Mouse (Mus musculus): ENCODE measurements around the gene Aoc2. TPM values are rescaled to one million over a fixed set of nuclear protein-coding genes. Genes with fewer than 3 reads are reported as not detected.
"Not testable (repeated sequence)": the region's sequence is repeated elsewhere in the genome, so short reads cannot be mapped to it uniquely, and the experiment has no call there.

Gene Aoc2
- polyA plus RNA-seq, 1 experiment from 2014 or later, result 0.86 TPM

DNA sequence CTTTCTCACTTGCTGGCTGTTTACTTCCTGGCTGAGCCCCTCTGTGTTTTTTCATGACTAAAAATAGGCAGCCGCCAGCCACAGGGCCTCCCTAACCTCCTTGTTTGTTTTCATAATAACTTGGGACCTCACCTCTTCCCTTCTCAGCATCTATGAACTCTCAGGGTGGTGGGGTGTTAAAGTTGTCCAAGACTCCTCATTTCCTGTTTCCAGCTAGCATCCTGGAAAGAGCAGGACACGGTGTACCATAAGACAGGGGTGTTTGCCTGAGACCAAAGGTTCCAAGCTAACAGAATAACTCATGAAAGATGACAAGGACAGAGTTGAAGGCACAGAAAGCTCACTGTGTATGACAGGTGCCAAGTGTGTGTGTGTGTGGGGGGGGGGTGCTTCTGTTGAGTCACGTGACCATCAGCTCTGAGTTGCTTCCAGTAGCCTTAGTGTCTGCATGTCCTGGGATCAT lies 35.8 kb downstream of the Aoc2 start:
- Histone ChIP-seq H3K36me3 (ENCODE audit: control insufficient read depth, insufficient read depth, low read length) (no peaks in the 10 kb centered on the region), H3K27ac (ENCODE audit: low read length) (no peak overlapping the region), H3K9me3 (ENCODE audit: control insufficient read depth, low read length) (no peaks in the 10 kb centered on the region), H3K27me3 (replicated peaks; ENCODE audit: control insufficient read depth, insufficient read depth, low read length) (no peaks in the 10 kb centered on the region), H3K9ac (ENCODE audit: low read depth, low read length) (no peak overlapping the region), H3K4me1 (ENCODE audit: control insufficient read depth, insufficient read depth, low read length) (peaks cover 22% of the 10 kb centered on the region), H3K4me3 (ENCODE audit: low read length) (no peak overlapping the region), H3K4me2 (ENCODE audit: low read depth, low read length) (no peak overlapping the region)
- no peak for ATAC-seq
- WGBS, result 44% methylated on average over 3 of the region's 3 CpGs

DNA sequence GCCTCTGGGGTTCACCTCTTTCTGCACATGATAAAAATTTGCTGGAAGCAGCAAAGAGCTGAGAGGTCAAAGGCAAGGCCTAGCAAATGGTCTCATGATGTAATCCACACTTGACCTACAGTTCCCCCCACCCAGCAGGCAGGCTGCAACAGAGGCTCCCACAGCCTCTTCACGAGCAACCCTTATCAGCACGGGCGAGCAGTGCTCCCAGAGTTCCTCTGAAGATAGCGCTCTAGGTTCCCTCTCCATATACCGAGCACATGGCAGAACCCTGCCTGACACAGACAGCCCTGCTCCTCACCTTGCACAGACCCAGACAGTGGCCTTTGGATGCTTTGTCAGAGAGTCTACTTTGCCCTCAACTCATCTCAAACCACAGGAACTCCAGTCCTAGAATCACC lies 39.7 kb downstream of the Aoc2 start:
- Histone ChIP-seq H3K27ac (ENCODE audit: low read length) (peak overlapping the region; percentile 74), H3K9ac (ENCODE audit: low read depth, low read length) (0 out of 2 replicates have a peak overlapping the region, but pooled peaks have one; percentile 21), H3K27me3 (replicated peaks; ENCODE audit: control insufficient read depth, insufficient read depth, low read length) (no peaks in the 10 kb centered on the region), H3K4me3 (ENCODE audit: low read length) (no peak overlapping the region), H3K4me2 (ENCODE audit: low read depth, low read length) (no peak overlapping the region), H3K9me3 (ENCODE audit: control insufficient read depth, low read length) (no peaks in the 10 kb centered on the region), H3K36me3 (ENCODE audit: control insufficient read depth, insufficient read depth, low read length) (no peaks in the 10 kb centered on the region), H3K4me1 (ENCODE audit: control insufficient read depth, insufficient read depth, low read length) (peaks cover 22% of the 10 kb centered on the region)
- peak; percentile 83 for ATAC-seq
- WGBS, result 48% methylated on average over 5 of the region's 5 CpGs

DNA sequence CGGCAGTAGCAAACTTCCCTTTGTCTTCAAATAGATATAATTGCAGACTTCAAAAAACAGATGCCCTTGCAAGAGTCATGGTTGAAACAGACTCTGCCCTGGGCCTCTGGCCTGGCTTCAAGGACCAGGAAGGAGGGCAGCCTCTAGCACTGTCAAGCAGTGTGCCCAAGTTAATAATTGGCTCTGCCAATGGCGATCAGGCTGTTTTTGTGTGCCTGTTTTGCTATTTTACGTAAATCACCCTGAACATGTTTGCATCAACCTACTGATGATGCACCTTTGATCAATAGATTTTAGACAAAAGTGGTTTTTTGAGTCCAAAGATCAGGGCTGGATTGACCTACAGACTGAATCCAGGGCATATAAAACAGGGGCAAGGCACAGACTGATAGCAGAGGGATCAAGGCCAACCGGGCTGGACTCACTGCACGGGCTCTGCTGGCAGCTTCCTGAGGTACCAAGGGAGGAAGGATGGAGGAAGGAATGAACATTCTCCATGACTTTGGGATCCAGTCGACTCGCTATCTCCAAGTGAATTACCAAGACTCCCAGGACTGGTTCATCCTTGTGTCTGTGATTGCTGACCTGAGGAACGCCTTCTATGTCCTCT lies 42.6 kb downstream of the Aoc2 start, which contains the start of gene G6pc:
Gene G6pc (plus strand): TSS at position 236 of the 610 bp plus-strand sequence.
- Histone ChIP-seq H3K9me3 (ENCODE audit: control insufficient read depth, low read length) (no peaks in the 10 kb centered on the region), H3K36me3 (ENCODE audit: control insufficient read depth, insufficient read depth, low read length) (no peaks in the 10 kb centered on the region), H3K9ac (ENCODE audit: low read depth, low read length) (no peak within 1 kb of the TSS), H3K4me1 (ENCODE audit: control insufficient read depth, insufficient read depth, low read length) (peaks cover 9% of the 10 kb centered on the region), H3K4me2 (ENCODE audit: low read depth, low read length) (no peak within 1 kb of the TSS), H3K27me3 (replicated peaks; ENCODE audit: control insufficient read depth, insufficient read depth, low read length) (no peaks in the 10 kb centered on the region), H3K4me3 (ENCODE audit: low read length) (no peak within 1 kb of the TSS), H3K27ac (ENCODE audit: low read length) (no peak within 1 kb of the TSS)
- 0 out of 2 replicates have a peak, but pooled peaks have one; percentile 36 for ATAC-seq
- WGBS, result 73% methylated on average over 8 of the region's 8 CpGs

DNA sequence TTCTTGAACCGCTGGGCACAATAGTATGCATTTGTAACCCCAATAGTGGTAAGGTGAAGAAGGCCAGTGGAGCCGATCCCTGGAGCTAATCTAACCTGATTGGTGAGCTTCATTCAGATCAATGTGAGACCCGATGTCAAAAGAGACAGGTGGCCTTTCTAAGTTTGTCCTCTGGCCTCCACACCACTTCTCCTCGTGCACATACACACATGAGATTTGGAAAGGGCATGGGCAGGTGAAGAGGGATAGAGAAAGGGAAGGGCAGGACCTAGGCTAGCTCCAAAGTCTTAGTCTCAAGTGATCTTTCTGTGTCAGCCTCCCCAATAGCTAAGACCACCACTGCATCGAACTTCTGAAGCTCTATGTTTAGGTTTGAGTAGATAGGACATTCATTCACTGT lies 45.3 kb downstream of the Aoc2 start:
- 71% methylated on average over 5 of the region's 5 CpGs for WGBS
- Histone ChIP-seq H3K27ac (ENCODE audit: low read length) (no peak overlapping the region), H3K9me3 (ENCODE audit: control insufficient read depth, low read length) (no peaks in the 10 kb centered on the region), H3K9ac (ENCODE audit: low read depth, low read length) (no peak overlapping the region), H3K4me3 (ENCODE audit: low read length) (no peak overlapping the region), H3K27me3 (replicated peaks; ENCODE audit: control insufficient read depth, insufficient read depth, low read length) (no peaks in the 10 kb centered on the region), H3K36me3 (ENCODE audit: control insufficient read depth, insufficient read depth, low read length) (no peaks in the 10 kb centered on the region), H3K4me1 (ENCODE audit: control insufficient read depth, insufficient read depth, low read length) (no peaks in the 10 kb centered on the region), H3K4me2 (ENCODE audit: low read depth, low read length) (no peak overlapping the region)
- ATAC-seq, result no peak

DNA sequence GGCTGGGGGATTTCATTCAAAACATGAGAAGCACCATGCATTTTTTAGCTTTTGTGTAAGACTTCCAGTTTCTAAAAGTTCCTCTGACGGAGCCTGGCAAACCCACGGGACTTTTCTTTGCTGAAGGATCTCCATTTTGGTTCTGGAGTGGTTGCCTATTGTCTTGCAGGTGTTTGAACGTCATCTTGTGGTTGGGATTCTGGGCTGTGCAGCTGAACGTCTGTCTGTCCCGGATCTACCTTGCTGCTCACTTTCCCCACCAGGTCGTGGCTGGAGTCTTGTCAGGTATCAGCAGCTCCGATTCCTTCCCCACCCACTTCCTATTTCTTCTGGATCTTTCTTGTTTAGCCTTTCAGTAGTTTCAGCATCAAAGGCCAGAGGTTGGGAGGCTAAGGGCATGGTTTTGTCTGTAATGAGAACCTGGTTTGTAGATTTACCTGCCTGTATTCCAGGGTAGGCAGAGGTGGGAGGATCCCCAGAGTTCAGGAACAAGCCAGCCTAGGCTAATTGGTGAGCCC lies 49.6 kb downstream of the Aoc2 start:
- H3K27ac ChIP-seq (ENCODE audit: low read length), result no peak overlapping the region
- no peak for ATAC-seq
- H3K4me2 ChIP-seq (ENCODE audit: low read depth, low read length), result no peak overlapping the region
- no peaks in the 10 kb centered on the region for H3K4me1 ChIP-seq (ENCODE audit: control insufficient read depth, insufficient read depth, low read length)
- 58% methylated on average over 7 of the region's 7 CpGs for WGBS
- no peak overlapping the region for H3K4me3 ChIP-seq (ENCODE audit: low read length)
- no peak overlapping the region for H3K9ac ChIP-seq (ENCODE audit: low read depth, low read length)
- no peaks in the 10 kb centered on the region for H3K27me3 ChIP-seq (replicated peaks; ENCODE audit: control insufficient read depth, insufficient read depth, low read length)
- no peaks in the 10 kb centered on the region for H3K36me3 ChIP-seq (ENCODE audit: control insufficient read depth, insufficient read depth, low read length)
- no peaks in the 10 kb centered on the region for H3K9me3 ChIP-seq (ENCODE audit: control insufficient read depth, low read length)

DNA sequence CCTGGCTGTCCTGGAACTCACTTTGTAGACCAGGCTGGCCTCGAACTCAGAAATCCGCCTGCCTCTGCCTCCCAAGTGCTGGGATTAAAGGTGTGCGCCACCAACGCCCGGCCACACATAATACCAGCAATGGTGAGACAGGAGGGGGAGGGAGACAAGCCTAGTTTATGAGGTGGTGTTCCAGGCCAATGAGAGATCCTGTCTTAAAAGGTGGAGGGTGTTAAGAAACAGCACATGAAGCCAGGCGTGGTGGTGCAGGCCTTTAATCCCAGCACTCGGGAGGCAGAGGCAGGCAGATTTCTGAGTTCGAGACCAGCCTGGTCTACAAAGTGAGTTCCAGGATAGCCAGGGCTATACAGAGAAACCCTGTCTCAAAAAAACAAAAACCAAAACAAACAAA lies 53.3 kb downstream of the Aoc2 start:
- not testable (repeated sequence) for H3K27ac ChIP-seq (ENCODE audit: low read length); H3K4me3 ChIP-seq (ENCODE audit: low read length); H3K9ac ChIP-seq (ENCODE audit: low read depth, low read length); H3K9me3 ChIP-seq (ENCODE audit: control insufficient read depth, low read length); H3K36me3 ChIP-seq (ENCODE audit: control insufficient read depth, insufficient read depth, low read length); H3K4me1 ChIP-seq (ENCODE audit: control insufficient read depth, insufficient read depth, low read length); ATAC-seq; H3K27me3 ChIP-seq (replicated peaks; ENCODE audit: control insufficient read depth, insufficient read depth, low read length); H3K4me2 ChIP-seq (ENCODE audit: low read depth, low read length)
- 85% methylated on average over 8 of the region's 8 CpGs for WGBS

DNA sequence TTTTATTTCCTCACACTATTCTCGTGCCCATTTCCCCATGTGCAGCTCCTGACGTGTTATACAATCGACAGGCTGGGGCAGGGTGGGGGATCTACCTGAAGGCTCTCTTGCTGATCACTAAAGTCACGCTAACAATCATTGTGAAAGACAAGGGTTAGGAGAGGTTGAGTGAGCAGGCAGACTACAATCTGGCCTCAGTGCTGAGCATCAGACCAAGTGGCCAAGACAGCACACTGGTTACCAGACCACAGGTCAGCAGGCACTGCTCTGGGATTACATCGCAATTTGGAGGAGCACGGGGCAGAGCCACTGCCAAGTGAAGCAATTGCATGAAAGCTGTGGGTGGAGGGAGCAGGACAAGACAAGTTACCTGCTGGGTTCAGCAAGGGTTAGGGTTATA lies 54.1 kb downstream of the Aoc2 start:
- Histone ChIP-seq H3K36me3 (ENCODE audit: control insufficient read depth, insufficient read depth, low read length) (no peaks in the 10 kb centered on the region), H3K4me2 (ENCODE audit: low read depth, low read length) (no peak overlapping the region), H3K9ac (ENCODE audit: low read depth, low read length) (no peak overlapping the region), H3K4me1 (ENCODE audit: control insufficient read depth, insufficient read depth, low read length) (no peaks in the 10 kb centered on the region), H3K9me3 (ENCODE audit: control insufficient read depth, low read length) (no peaks in the 10 kb centered on the region), H3K27ac (ENCODE audit: low read length) (no peak overlapping the region; the same call in 1 of the 2 replicates), H3K27me3 (replicated peaks; ENCODE audit: control insufficient read depth, insufficient read depth, low read length) (no peaks in the 10 kb centered on the region), H3K4me3 (ENCODE audit: low read length) (no peak overlapping the region)
- no peak for ATAC-seq
- 76% methylated on average over 6 of the region's 6 CpGs for WGBS

Small RNA genes lying within 50 kb of the gene (microRNA-seq; reads per million reads assigned to microRNA genes)
- gene Gm25593, result not detected

Other genes with a start within 250 kb of the Aoc2 start
- gene Hsd17b1, start 246.7 kb upstream of the Aoc2 start, polyA plus RNA-seq (2015; fragmentation: Nextera tagmentation; extraction: Ambion mirVana), result 0.10 and 0.16 TPM in 2 replicates
- gene Coasy, start 242.5 kb upstream of the Aoc2 start, polyA plus RNA-seq (2015; fragmentation: Nextera tagmentation; extraction: Ambion mirVana), result 44.4 and 47.1 TPM in 2 replicates
- gene Mlx, start 237.8 kb upstream of the Aoc2 start, polyA plus RNA-seq (2015; fragmentation: Nextera tagmentation; extraction: Ambion mirVana), result 78.6 and 87.5 TPM in 2 replicates
- gene Psmc3ip, start 229.6 kb upstream of the Aoc2 start, polyA plus RNA-seq (2015; fragmentation: Nextera tagmentation; extraction: Ambion mirVana), result 15.0 and 18.1 TPM in 2 replicates
- gene Retreg3, start 205.2 kb upstream of the Aoc2 start, polyA plus RNA-seq (2015; fragmentation: Nextera tagmentation; extraction: Ambion mirVana), result 12.6 and 13.2 TPM in 2 replicates
- 51.0 and 56.3 TPM in 2 replicates for gene Tubg1, start 205.1 kb upstream of the Aoc2 start, polyA plus RNA-seq (2015; fragmentation: Nextera tagmentation; extraction: Ambion mirVana)
- 3.9 and 4.2 TPM in 2 replicates for gene Tubg2, start 169.2 kb upstream of the Aoc2 start, polyA plus RNA-seq (2015; fragmentation: Nextera tagmentation; extraction: Ambion mirVana)
- 0.86 and 0.87 TPM in 2 replicates for gene Cntnap1, start 154.5 kb upstream of the Aoc2 start, polyA plus RNA-seq (2015; fragmentation: Nextera tagmentation; extraction: Ambion mirVana)
- 9.2 and 10.1 TPM in 2 replicates for gene Plekhh3, start 153.7 kb upstream of the Aoc2 start, polyA plus RNA-seq (2015; fragmentation: Nextera tagmentation; extraction: Ambion mirVana)
- gene Ccr10, start 149.6 kb upstream of the Aoc2 start, polyA plus RNA-seq (2015; fragmentation: Nextera tagmentation; extraction: Ambion mirVana), result 0.20 and 0.29 TPM in 2 replicates
- 16.2 and 18.8 TPM in 2 replicates for gene Ezh1, start 98.6 kb upstream of the Aoc2 start, polyA plus RNA-seq (2015; fragmentation: Nextera tagmentation; extraction: Ambion mirVana)
- 87.8 and 95.1 TPM in 2 replicates for gene Ramp2, start 79.0 kb upstream of the Aoc2 start, polyA plus RNA-seq (2015; fragmentation: Nextera tagmentation; extraction: Ambion mirVana)
- 152 and 155 TPM in 2 replicates for gene Vps25, start 71.4 kb upstream of the Aoc2 start, polyA plus RNA-seq (2015; fragmentation: Nextera tagmentation; extraction: Ambion mirVana)
- gene Wnk4, start 64.5 kb upstream of the Aoc2 start, polyA plus RNA-seq (2015; fragmentation: Nextera tagmentation; extraction: Ambion mirVana), result 10.2 and 10.8 TPM in 2 replicates
- gene Cntd1, start 46.1 kb upstream of the Aoc2 start, polyA plus RNA-seq (2015; fragmentation: Nextera tagmentation; extraction: Ambion mirVana), result 0.84 and 1.0 TPM in 2 replicates
- 258 and 278 TPM in 2 replicates for gene Coa3, start 45.9 kb upstream of the Aoc2 start, polyA plus RNA-seq (2015; fragmentation: Nextera tagmentation; extraction: Ambion mirVana)
- 136 and 145 TPM in 2 replicates for gene Becn1, start 22.8 kb upstream of the Aoc2 start, polyA plus RNA-seq (2015; fragmentation: Nextera tagmentation; extraction: Ambion mirVana)
- gene Psme3, start 8.8 kb upstream of the Aoc2 start, polyA plus RNA-seq (2015; fragmentation: Nextera tagmentation; extraction: Ambion mirVana), result 119 and 125 TPM in 2 replicates
- 2.4 and 2.7 TPM in 2 replicates for gene Aoc3, start 5.5 kb downstream of the Aoc2 start, polyA plus RNA-seq (2015; fragmentation: Nextera tagmentation; extraction: Ambion mirVana)
- gene G6pc, start 42.5 kb downstream of the Aoc2 start, polyA plus RNA-seq (2015; fragmentation: Nextera tagmentation; extraction: Ambion mirVana), result 1.2 and 1.9 TPM in 2 replicates
- 53.6 and 64.0 TPM in 2 replicates for gene Aarsd1, start 92.6 kb downstream of the Aoc2 start, polyA plus RNA-seq (2015; fragmentation: Nextera tagmentation; extraction: Ambion mirVana)
- 7.2 and 10.1 TPM in 2 replicates for gene Gm27029, start 99.7 kb downstream of the Aoc2 start, polyA plus RNA-seq (2015; fragmentation: Nextera tagmentation; extraction: Ambion mirVana)
- gene Rundc1, start 100.0 kb downstream of the Aoc2 start, polyA plus RNA-seq (2015; fragmentation: Nextera tagmentation; extraction: Ambion mirVana), result 16.6 and 19.1 TPM in 2 replicates
- 11.1 and 12.4 TPM in 2 replicates for gene Ptges3l, start 100.3 kb downstream of the Aoc2 start, polyA plus RNA-seq (2015; fragmentation: Nextera tagmentation; extraction: Ambion mirVana)
- 251 and 288 TPM in 2 replicates for gene Rpl27, start 117.2 kb downstream of the Aoc2 start, polyA plus RNA-seq (2015; fragmentation: Nextera tagmentation; extraction: Ambion mirVana)
- gene Ifi35, start 123.3 kb downstream of the Aoc2 start, polyA plus RNA-seq (2015; fragmentation: Nextera tagmentation; extraction: Ambion mirVana), result 29.7 and 31.1 TPM in 2 replicates
- gene Rnd2, start 139.9 kb downstream of the Aoc2 start, polyA plus RNA-seq (2015; fragmentation: Nextera tagmentation; extraction: Ambion mirVana), result 21.0 and 22.1 TPM in 2 replicates
- gene Vat1, start 141.2 kb downstream of the Aoc2 start, polyA plus RNA-seq (2015; fragmentation: Nextera tagmentation; extraction: Ambion mirVana), result 69.9 and 88.2 TPM in 2 replicates
- 6.0 and 6.8 TPM in 2 replicates for gene Brca1, start 226.9 kb downstream of the Aoc2 start, polyA plus RNA-seq (2015; fragmentation: Nextera tagmentation; extraction: Ambion mirVana)
- gene Nbr1, start 227.1 kb downstream of the Aoc2 start, polyA plus RNA-seq (2015; fragmentation: Nextera tagmentation; extraction: Ambion mirVana), result 56.2 and 65.5 TPM in 2 replicates